Mouse (Mus musculus): Measurements from ENCODE around the gene 1700001O22Rik. TPM values are rescaled to one million over a fixed set of nuclear protein-coding genes. Genes with fewer than 3 reads are reported as not detected.
A peak's percentile ranks its signal among the peaks of the same experiment; 100 is the strongest.

The 1700001O22Rik gene
- polyA plus RNA-seq (2014; fragmentation: Nextera tagmentation; extraction: Ambion mirVana): 0.40 and 0.75 TPM in 2 replicates

- Histone ChIP-seq H3K27ac (ENCODE audit: low read depth, low read length) (no peak within 1 kb of the TSS), H3K27me3 (replicated peaks; ENCODE audit: control insufficient read depth, insufficient read depth, low read length) (peaks cover 49% of the 10 kb centered on the region), H3K9me3 (ENCODE audit: control insufficient read depth, low read length) (no peaks in the 10 kb centered on the region), H3K9ac (ENCODE audit: low read depth, low read length) (no peak within 1 kb of the TSS), H3K36me3 (ENCODE audit: control insufficient read depth, insufficient read depth, low read length) (no peaks in the 10 kb centered on the region), H3K4me3 (ENCODE audit: low read depth, low read length) (no peak within 1 kb of the TSS), H3K4me2 (no peak within 1 kb of the TSS), H3K4me1 (replicated peaks; ENCODE audit: control insufficient read depth, insufficient read depth, low read length) (peaks cover 4% of the 10 kb centered on the region)
- 77% methylated on average over 3 of the region's 3 CpGs for WGBS
- ATAC-seq (replicated peaks; ENCODE audit: low FRiP score) (no peak), DNase-seq (ENCODE audit: low spot score) (no peak)
Measured at GRCm38 (mm10) chr2:30803604-30804003, at the start of gene 1700001O22Rik. TSS of gene 1700001O22Rik (minus strand) at chr2:30803661.

GRCm38 (mm10) chr2:30852771-30853313 is 49.4 kb upstream of the 1700001O22Rik start:
- Histone ChIP-seq H3K9me3 (ENCODE audit: control insufficient read depth, low read length) (no peaks in the 10 kb centered on the region), H3K4me3 (ENCODE audit: low read depth, low read length) (no peak overlapping the region), H3K36me3 (ENCODE audit: control insufficient read depth, insufficient read depth, low read length) (no peaks in the 10 kb centered on the region), H3K4me1 (replicated peaks; ENCODE audit: control insufficient read depth, insufficient read depth, low read length) (peaks cover 6% of the 10 kb centered on the region; the same call in 1 of the 2 replicates), H3K27ac (ENCODE audit: low read depth, low read length) (no peak overlapping the region), H3K27me3 (replicated peaks; ENCODE audit: control insufficient read depth, insufficient read depth, low read length) (peaks cover 16% of the 10 kb centered on the region), H3K4me2 (no peak overlapping the region), H3K9ac (ENCODE audit: low read depth, low read length) (no peak overlapping the region)
- DNase-seq (ENCODE audit: low spot score): no peak
- ATAC-seq (replicated peaks; ENCODE audit: low FRiP score): no peak
- WGBS: 29% methylated on average over 20 of the region's 20 CpGs

- DNase-seq (ENCODE audit: low spot score) (no peak), ATAC-seq (replicated peaks; ENCODE audit: low FRiP score) (no peak)
- Histone ChIP-seq H3K27ac (ENCODE audit: low read depth, low read length) (no peak overlapping the region), H3K4me1 (replicated peaks; ENCODE audit: control insufficient read depth, insufficient read depth, low read length) (peaks cover 15% of the 10 kb centered on the region), H3K4me2 (no peak overlapping the region), H3K9me3 (ENCODE audit: control insufficient read depth, low read length) (no peaks in the 10 kb centered on the region), H3K4me3 (ENCODE audit: low read depth, low read length) (no peak overlapping the region), H3K9ac (ENCODE audit: low read depth, low read length) (no peak overlapping the region), H3K27me3 (replicated peaks; ENCODE audit: control insufficient read depth, insufficient read depth, low read length) (peaks cover 34% of the 10 kb centered on the region), H3K36me3 (ENCODE audit: control insufficient read depth, insufficient read depth, low read length) (no peaks in the 10 kb centered on the region)
- WGBS: 37% methylated on average over 6 of the region's 6 CpGs
Measured at GRCm38 (mm10) chr2:30850581-30850980, 47.1 kb upstream of the 1700001O22Rik start.

- no peak overlapping the region for H3K4me3 ChIP-seq (ENCODE audit: low read depth, low read length)
- peaks cover 51% of the 10 kb centered on the region for H3K27me3 ChIP-seq (replicated peaks; ENCODE audit: control insufficient read depth, insufficient read depth, low read length)
- DNase-seq (ENCODE audit: low spot score): no peak
- H3K36me3 ChIP-seq (ENCODE audit: control insufficient read depth, insufficient read depth, low read length): no peaks in the 10 kb centered on the region
- no peak overlapping the region for H3K4me2 ChIP-seq
- no peak for ATAC-seq (replicated peaks; ENCODE audit: low FRiP score)
- H3K27ac ChIP-seq (ENCODE audit: low read depth, low read length): no peak overlapping the region
- H3K9me3 ChIP-seq (ENCODE audit: control insufficient read depth, low read length): no peaks in the 10 kb centered on the region
- H3K9ac ChIP-seq (ENCODE audit: low read depth, low read length): no peak overlapping the region
- 69% methylated on average over 8 of the region's 8 CpGs for WGBS
- H3K4me1 ChIP-seq (replicated peaks; ENCODE audit: control insufficient read depth, insufficient read depth, low read length): peaks cover 17% of the 10 kb centered on the region
Measured at GRCm38 (mm10) chr2:30848184-30848583, 44.7 kb upstream of the 1700001O22Rik start.

GRCm38 (mm10) chr2:30846723-30847122 is 43.3 kb upstream of the 1700001O22Rik start:
- 26% methylated on average over 6 of the region's 6 CpGs for WGBS
- Histone ChIP-seq H3K9ac (ENCODE audit: low read depth, low read length) (no peak overlapping the region), H3K4me1 (replicated peaks; ENCODE audit: control insufficient read depth, insufficient read depth, low read length) (peaks cover 17% of the 10 kb centered on the region; the same call in 1 of the 2 replicates), H3K27me3 (replicated peaks; ENCODE audit: control insufficient read depth, insufficient read depth, low read length) (peaks cover 51% of the 10 kb centered on the region), H3K9me3 (ENCODE audit: control insufficient read depth, low read length) (no peaks in the 10 kb centered on the region), H3K36me3 (ENCODE audit: control insufficient read depth, insufficient read depth, low read length) (no peaks in the 10 kb centered on the region), H3K4me2 (peak overlapping the region; percentile 69; the same call in 1 of the 2 replicates), H3K4me3 (ENCODE audit: low read depth, low read length) (peak overlapping the region; percentile 3; the same call in 1 of the 2 replicates), H3K27ac (ENCODE audit: low read depth, low read length) (no peak overlapping the region)
- DNase-seq (ENCODE audit: low spot score) (no peak), ATAC-seq (replicated peaks; ENCODE audit: low FRiP score) (no peak)

- no peaks in the 10 kb centered on the region for H3K36me3 ChIP-seq (ENCODE audit: control insufficient read depth, insufficient read depth, low read length)
- H3K27me3 ChIP-seq (replicated peaks; ENCODE audit: control insufficient read depth, insufficient read depth, low read length): peaks cover 51% of the 10 kb centered on the region
- ATAC-seq (replicated peaks; ENCODE audit: low FRiP score): no peak
- no peak overlapping the region for H3K27ac ChIP-seq (ENCODE audit: low read depth, low read length)
- peak overlapping the region; percentile 59 for H3K4me3 ChIP-seq (ENCODE audit: low read depth, low read length)
- H3K9me3 ChIP-seq (ENCODE audit: control insufficient read depth, low read length): no peaks in the 10 kb centered on the region
- WGBS: 60% methylated on average over 8 of the region's 8 CpGs
- H3K4me1 ChIP-seq (replicated peaks; ENCODE audit: control insufficient read depth, insufficient read depth, low read length): peaks cover 17% of the 10 kb centered on the region; the same call in 1 of the 2 replicates
- peak overlapping the region; percentile 69 for H3K4me2 ChIP-seq
- no peak overlapping the region for H3K9ac ChIP-seq (ENCODE audit: low read depth, low read length)
- DNase-seq (ENCODE audit: low spot score): no peak
Measured at GRCm38 (mm10) chr2:30846236-30846635, 42.8 kb upstream of the 1700001O22Rik start.

GRCm38 (mm10) chr2:30845152-30846070 is 42.0 kb upstream of the 1700001O22Rik start:
- peaks cover 49% of the 10 kb centered on the region for H3K27me3 ChIP-seq (replicated peaks; ENCODE audit: control insufficient read depth, insufficient read depth, low read length)
- no peaks in the 10 kb centered on the region for H3K36me3 ChIP-seq (ENCODE audit: control insufficient read depth, insufficient read depth, low read length)
- ATAC-seq (replicated peaks; ENCODE audit: low FRiP score) (no peak), DNase-seq (ENCODE audit: low spot score) (no peak)
- peaks cover 14% of the 10 kb centered on the region; the same call in 1 of the 2 replicates for H3K4me1 ChIP-seq (replicated peaks; ENCODE audit: control insufficient read depth, insufficient read depth, low read length)
- H3K27ac ChIP-seq (ENCODE audit: low read depth, low read length): no peak overlapping the region
- peak overlapping the region; percentile 69 for H3K4me2 ChIP-seq
- peak overlapping the region; percentile 55 for H3K9ac ChIP-seq (ENCODE audit: low read depth, low read length)
- WGBS: 2% methylated on average over 80 of the region's 80 CpGs
- no peaks in the 10 kb centered on the region for H3K9me3 ChIP-seq (ENCODE audit: control insufficient read depth, low read length)
- H3K4me3 ChIP-seq (ENCODE audit: low read depth, low read length): peak overlapping the region; percentile 59

GRCm38 (mm10) chr2:30842615-30843014 is 39.2 kb upstream of the 1700001O22Rik start:
- Histone ChIP-seq H3K4me1 (replicated peaks; ENCODE audit: control insufficient read depth, insufficient read depth, low read length) (peaks cover 14% of the 10 kb centered on the region; the same call in 1 of the 2 replicates), H3K27me3 (replicated peaks; ENCODE audit: control insufficient read depth, insufficient read depth, low read length) (peaks cover 49% of the 10 kb centered on the region), H3K36me3 (ENCODE audit: control insufficient read depth, insufficient read depth, low read length) (no peaks in the 10 kb centered on the region), H3K4me3 (ENCODE audit: low read depth, low read length) (no peak overlapping the region), H3K9me3 (ENCODE audit: control insufficient read depth, low read length) (no peaks in the 10 kb centered on the region), H3K9ac (ENCODE audit: low read depth, low read length) (no peak overlapping the region), H3K4me2 (no peak overlapping the region; the same call in 1 of the 2 replicates), H3K27ac (ENCODE audit: low read depth, low read length) (no peak overlapping the region)
- ATAC-seq (replicated peaks; ENCODE audit: low FRiP score): no peak
- 31% methylated on average over 10 of the region's 10 CpGs for WGBS
- no peak for DNase-seq (ENCODE audit: low spot score)

Data from liver, embryonic 11.5 days (tissue).